Comparison of ENCODE assay signal across 8 mouse cellular contexts in genomic region chr3:51416364-51417134, GRCm38 (mm10). TPM values are rescaled to one million over a fixed set of nuclear protein-coding genes. Genes with fewer than 3 reads are reported as not detected.
DNase-seq lines count a peak whose midpoint lies in the region; ATAC-seq and TF ChIP-seq lines count a peak whose summit lies in the region.

No protein-coding gene starts in this region.

- peak overlapping the region; percentile 97 for H3K27ac ChIP-seq in hindbrain, postnatal 0 days
- peak overlapping the region; percentile 91 for H3K27ac ChIP-seq in limb, embryonic 13.5 days
- peak overlapping the region; percentile 90 for H3K27ac ChIP-seq in midbrain, embryonic 12.5 days (replicated peaks)

- DNase-seq in right cerebral cortex, adult 2 months (ENCODE audit: low spot score in 2 of 2), result peak; percentile 21 to 34
- DNase-seq in right cerebral cortex, adult 18-20 months, result no peak
- peak; percentile 60 for DNase-seq in gastrocnemius, postnatal 10 days
- peak; percentile 53 for DNase-seq in hindbrain, postnatal 0 days (ENCODE audit: low spot score)
- peak; percentile 52 for DNase-seq in splenic B cell, adult 2 months (ENCODE audit: low read depth, low spot score)

- under 1% methylated on average over 52 of the region's 68 CpGs for WGBS in hindbrain, postnatal 0 days
- under 1% methylated on average over 63 of the region's 68 CpGs for WGBS in limb, embryonic 13.5 days
- WGBS in midbrain, embryonic 12.5 days, result under 1% methylated on average over 67 of the region's 68 CpGs

- H3K9ac ChIP-seq in hindbrain, postnatal 0 days (replicated peaks; ENCODE audit: low read length), result peak overlapping the region; percentile 98
- peak overlapping the region; percentile 99 for H3K9ac ChIP-seq in limb, embryonic 13.5 days
- H3K9ac ChIP-seq in midbrain, embryonic 12.5 days (replicated peaks), result peak overlapping the region; percentile 98

- H3K9me3 ChIP-seq in hindbrain, postnatal 0 days (ENCODE audit: low read length), result no peaks in the 10 kb centered on the region
- H3K9me3 ChIP-seq in limb, embryonic 13.5 days, result no peaks in the 10 kb centered on the region
- no peaks in the 10 kb centered on the region for H3K9me3 ChIP-seq in midbrain, embryonic 12.5 days

- peak overlapping the region; percentile 65 for H3K4me2 ChIP-seq in hindbrain, postnatal 0 days (ENCODE audit: low read depth, low read length)
- peak overlapping the region; percentile 76 for H3K4me2 ChIP-seq in limb, embryonic 13.5 days (replicated peaks)
- peak overlapping the region; percentile 80 for H3K4me2 ChIP-seq in midbrain, embryonic 12.5 days (replicated peaks)

- peak overlapping the region; percentile 97 for H3K4me3 ChIP-seq in hindbrain, postnatal 0 days (ENCODE audit: low read length)
- peak overlapping the region; percentile 96 for H3K4me3 ChIP-seq in limb, embryonic 13.5 days
- H3K4me3 ChIP-seq in midbrain, embryonic 12.5 days, result peak overlapping the region; percentile 100

- ATAC-seq in common myeloid progenitor, adult 5-6 weeks (replicated peaks; ENCODE audit: low read depth, poor library complexity, severe bottlenecking), result peak; percentile 35
- ATAC-seq in hindbrain, postnatal 0 days, result peak; percentile 62
- ATAC-seq in limb, embryonic 13.5 days (ENCODE audit: low FRiP score, low read depth), result peak; percentile 54
- ATAC-seq in midbrain, embryonic 12.5 days (ENCODE audit: low FRiP score, low read depth), result peak; percentile 57

- TF ChIP-seq CTCF in hindbrain, postnatal 0 days (IDR thresholded peaks at IDR 0.05; ENCODE audit: low read depth), result no peak

- H3K4me1 ChIP-seq in hindbrain, postnatal 0 days (ENCODE audit: insufficient read depth, low read length), result 0 out of 2 replicates have a peak, but pooled peaks cover 7% of the 10 kb centered on the region
- H3K4me1 ChIP-seq in limb, embryonic 13.5 days, result peaks cover 26% of the 10 kb centered on the region
- H3K4me1 ChIP-seq in midbrain, embryonic 12.5 days, result peaks cover 23% of the 10 kb centered on the region

- no peaks in the 10 kb centered on the region for H3K36me3 ChIP-seq in hindbrain, postnatal 0 days (ENCODE audit: insufficient read depth, low read length)
- H3K36me3 ChIP-seq in limb, embryonic 13.5 days, result no peaks in the 10 kb centered on the region
- H3K36me3 ChIP-seq in midbrain, embryonic 12.5 days, result 0 out of 2 replicates have a peak, but pooled peaks cover 2% of the 10 kb centered on the region
- no peaks in the 10 kb centered on the region for H3K36me3 ChIP-seq in splenic B cell, adult 2 months (ENCODE audit: control insufficient read depth, insufficient read depth, low read length, poor library complexity, severe bottlenecking)

- H3K27me3 ChIP-seq in hindbrain, postnatal 0 days (ENCODE audit: insufficient read depth, low read length), result no peaks in the 10 kb centered on the region
- no peaks in the 10 kb centered on the region for H3K27me3 ChIP-seq in limb, embryonic 13.5 days
- H3K27me3 ChIP-seq in midbrain, embryonic 12.5 days, result no peaks in the 10 kb centered on the region
- no peaks in the 10 kb centered on the region for H3K27me3 ChIP-seq in splenic B cell, adult 2 months (ENCODE audit: control insufficient read depth, insufficient read depth, low read length, poor library complexity, severe bottlenecking)

RNA-seq across cellular contexts. Expression of gene Naa15, which starts 1.6 kb away (rescaled TPM):
- total RNA-seq in common myeloid progenitor, adult 5-6 weeks (2017), result 193 and 245 TPM in 2 replicates
- 10 to 100 TPM; 48.1 to 52.6 TPM for total RNA-seq in gastrocnemius, postnatal 10 days (2021)
- 20.4 and 22.5 TPM in 2 replicates for total RNA-seq in hindbrain, postnatal 0 days (2014; rRNA removed)
- 35.0 and 36.5 TPM in 2 replicates for polyA plus RNA-seq in hindbrain, postnatal 0 days (2015; fragmentation: Nextera tagmentation; extraction: Ambion mirVana)
- polyA plus RNA-seq in limb, embryonic 13.5 days (2015; fragmentation: Nextera tagmentation; extraction: Ambion mirVana), result 51.7 and 52.2 TPM in 2 replicates
- 70.7 and 75.8 TPM in 2 replicates for polyA plus RNA-seq in midbrain, embryonic 12.5 days (2016; fragmentation: Nextera tagmentation; extraction: Ambion mirVana)

RNA-seq across cellular contexts. Expression of gene Ndufc1, which starts 7.8 kb away (rescaled TPM):
- total RNA-seq in common myeloid progenitor, adult 5-6 weeks (2017), result 22.7 and 50.2 TPM in 2 replicates
- 100 to 1,000 TPM; 828 to 975 TPM for total RNA-seq in gastrocnemius, postnatal 10 days (2021)
- 33.4 and 35.0 TPM in 2 replicates for total RNA-seq in hindbrain, postnatal 0 days (2014; rRNA removed)
- 1,023 and 1,091 TPM in 2 replicates for polyA plus RNA-seq in hindbrain, postnatal 0 days (2015; fragmentation: Nextera tagmentation; extraction: Ambion mirVana)
- polyA plus RNA-seq in limb, embryonic 13.5 days (2015; fragmentation: Nextera tagmentation; extraction: Ambion mirVana), result 645 and 690 TPM in 2 replicates
- 707 and 785 TPM in 2 replicates for polyA plus RNA-seq in midbrain, embryonic 12.5 days (2016; fragmentation: Nextera tagmentation; extraction: Ambion mirVana)

RNA-seq across cellular contexts. Expression of gene Mgarp, which starts 20.0 kb away (rescaled TPM):
- not detected in 2 replicates for total RNA-seq in common myeloid progenitor, adult 5-6 weeks (2017)
- under 1 TPM; 0.43 to 0.63 TPM for total RNA-seq in gastrocnemius, postnatal 10 days (2021)
- 2.8 and 3.1 TPM in 2 replicates for total RNA-seq in hindbrain, postnatal 0 days (2014; rRNA removed)
- polyA plus RNA-seq in hindbrain, postnatal 0 days (2015; fragmentation: Nextera tagmentation; extraction: Ambion mirVana), result 2.1 and 3.2 TPM in 2 replicates
- polyA plus RNA-seq in limb, embryonic 13.5 days (2015; fragmentation: Nextera tagmentation; extraction: Ambion mirVana), result 4.5 and 6.4 TPM in 2 replicates
- 11.7 and 19.2 TPM in 2 replicates for polyA plus RNA-seq in midbrain, embryonic 12.5 days (2016; fragmentation: Nextera tagmentation; extraction: Ambion mirVana)

Comparison
In these comparisons a context has a peak if more than half of its experiments do, and no peak if none do; other contexts are left out.
1. RNA of gene Ndufc1, which starts 7.8 kb away (total RNA-seq): 828 to 975 TPM in gastrocnemius, postnatal 10 days; 33.4 to 35.0 TPM in hindbrain, postnatal 0 days and 22.7 to 50.2 TPM in common myeloid progenitor, adult 5-6 weeks; every median in the first group is over 10 times any median in the second.
2. Peak in every context shown above with its lines, with median percentiles within 50 percentile points of each other: ATAC-seq, H3K27ac ChIP-seq, H3K4me2 ChIP-seq, H3K4me3 ChIP-seq and H3K9ac ChIP-seq.